Mouse (Mus musculus) testis, adult 2 months (tissue): ENCODE measurements around the gene Retsat.

Experiments
- CTCF ChIP-seq: fragments of 200-500 bp; IDR thresholded peaks from 2 replicates; pipeline ENCODE4 v1.5.1; 2012; ENCODE audit warnings: low read depth, mild to moderate bottlenecking, inconsistent platforms, low read length, moderate library complexity; ENCODE audit not compliant: control insufficient read depth, insufficient read depth, insufficient replicate concordance
- POLR2A ChIP-seq: fragments of 200-500 bp; IDR thresholded peaks from 2 replicates; pipeline ENCODE4 v1.6.1; 2012; ENCODE audit warnings: low read depth, mild to moderate bottlenecking, inconsistent platforms, low read length, moderate library complexity; ENCODE audit not compliant: control insufficient read depth

DNA sequence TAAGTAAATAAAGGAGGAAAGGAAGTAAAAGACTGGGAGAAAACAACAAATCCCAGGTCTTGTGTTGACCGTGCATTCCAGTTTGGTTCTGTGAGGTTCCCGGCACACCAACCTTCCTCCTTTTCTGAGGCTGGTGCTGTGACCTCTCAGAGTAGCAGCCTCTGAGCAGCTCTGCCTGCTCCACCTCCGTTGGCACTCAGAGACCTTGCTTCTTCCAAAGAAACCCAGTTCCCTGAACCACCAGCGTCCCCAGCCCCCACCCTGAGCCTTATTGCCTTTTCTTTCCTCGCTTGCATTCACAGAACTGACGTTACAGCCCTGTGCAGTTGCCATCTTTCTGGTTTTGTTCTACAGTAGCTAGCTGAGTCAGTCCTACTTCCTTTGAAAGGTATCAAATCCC, 1.9 kb downstream of the Retsat start:
- no peak for TF ChIP-seq POLR2A
- TF ChIP-seq CTCF = no peak
